In genomic region chr1:38217098-38217497, GRCm38 (mm10) we compare ENCODE assay signal across 25 mouse cellular contexts.
DNase-seq lines count a peak whose midpoint lies in the region; ATAC-seq and TF ChIP-seq lines count a peak whose summit lies in the region.
"Had no signal": no experiment of that assay in that cellular context is flagged by ENCODE, and none has a peak within 500 bp of the region (broad histone marks: within the 10 kb centered on the region; RNA-seq: fewer than 3 reads in every experiment).

No protein-coding gene starts in this region.

- H3K36me3 ChIP-seq in neural tube, embryonic 13.5 days = 0 out of 2 replicates have a peak, but pooled peaks cover 5% of the 10 kb centered on the region
- H3K36me3 ChIP-seq in neural tube, embryonic 15.5 days = no peaks in the 10 kb centered on the region
- H3K36me3 ChIP-seq in limb, embryonic 11.5 days (ENCODE audit: control insufficient read depth, insufficient read depth, low read length) = no peaks in the 10 kb centered on the region
- peaks cover 4% of the 10 kb centered on the region for H3K36me3 ChIP-seq in limb, embryonic 14.5 days (ENCODE audit: control insufficient read depth, insufficient read depth, low read length)
- no peaks in the 10 kb centered on the region for H3K36me3 ChIP-seq in liver, postnatal 0 days (replicated peaks; ENCODE audit: insufficient read depth, low read length)
- H3K36me3 ChIP-seq: embryonic facial prominence, embryonic 15.5 days; G1E; hindbrain, embryonic 15.5 days had no signal

- H3K9me3 ChIP-seq in neural tube, embryonic 13.5 days = no peaks in the 10 kb centered on the region
- H3K9me3 ChIP-seq in neural tube, embryonic 15.5 days (replicated peaks) = no peaks in the 10 kb centered on the region
- no peaks in the 10 kb centered on the region for H3K9me3 ChIP-seq in limb, embryonic 11.5 days (ENCODE audit: control insufficient read depth, low read length)
- no peaks in the 10 kb centered on the region for H3K9me3 ChIP-seq in limb, embryonic 14.5 days (ENCODE audit: control insufficient read depth, low read length)
- no peaks in the 10 kb centered on the region for H3K9me3 ChIP-seq in liver, postnatal 0 days (ENCODE audit: low read length)
- H3K9me3 ChIP-seq: embryonic facial prominence, embryonic 12.5 days; embryonic facial prominence, embryonic 15.5 days; G1E; hindbrain, embryonic 12.5 days; hindbrain, embryonic 15.5 days had no signal

- TF ChIP-seq POLR2A in limb, embryonic 14.5 days (IDR thresholded peaks at IDR 0.05; ENCODE audit: borderline replicate concordance, extremely low read depth, insufficient read depth, insufficient read length) = no peak
- TF ChIP-seq POLR2A in lung, adult 2 months (IDR thresholded peaks at IDR 0.05; ENCODE audit: borderline replicate concordance, extremely low read depth, low read depth, low read length) = no peak

- WGBS in neural tube, embryonic 13.5 days = 74% methylated on average over 5 of the region's 5 CpGs
- WGBS in neural tube, embryonic 15.5 days = 68% methylated on average over 5 of the region's 5 CpGs
- 15% methylated on average over 5 of the region's 5 CpGs for WGBS in limb, embryonic 11.5 days
- WGBS in limb, embryonic 14.5 days = 25% methylated on average over 5 of the region's 5 CpGs
- 89% methylated on average over 5 of the region's 5 CpGs for WGBS in lung, adult 2 months
- 88% methylated on average over 5 of the region's 5 CpGs for WGBS in liver, postnatal 0 days (ENCODE audit: insufficient replicate concordance)

- H3K4me3 ChIP-seq in neural tube, embryonic 13.5 days = no peak overlapping the region
- H3K4me3 ChIP-seq in neural tube, embryonic 15.5 days (replicated peaks) = no peak overlapping the region
- H3K4me3 ChIP-seq in limb, embryonic 11.5 days (ENCODE audit: low read depth, low read length) = no peak overlapping the region
- H3K4me3 ChIP-seq in limb, embryonic 14.5 days (replicated peaks; ENCODE audit: low read length) = no peak overlapping the region
- H3K4me3 ChIP-seq in lung, adult 2 months (replicated peaks; ENCODE audit: extremely low read depth, low read depth, low read length) = no peak overlapping the region
- H3K4me3 ChIP-seq in liver, postnatal 0 days (ENCODE audit: low read depth, low read length) = no peak overlapping the region
- H3K4me3 ChIP-seq: embryonic facial prominence, embryonic 12.5 days; embryonic facial prominence, embryonic 15.5 days; hindbrain, embryonic 12.5 days; hindbrain, embryonic 15.5 days had no signal

- H3K4me1 ChIP-seq in neural tube, embryonic 13.5 days (replicated peaks) = peaks cover 38% of the 10 kb centered on the region
- H3K4me1 ChIP-seq in neural tube, embryonic 15.5 days = peaks cover 17% of the 10 kb centered on the region
- peaks cover 30% of the 10 kb centered on the region for H3K4me1 ChIP-seq in limb, embryonic 11.5 days (ENCODE audit: control insufficient read depth, insufficient read depth, low read length)
- peaks cover 35% of the 10 kb centered on the region for H3K4me1 ChIP-seq in limb, embryonic 14.5 days (ENCODE audit: control insufficient read depth, insufficient read depth, low read length)
- 0 out of 2 replicates have a peak, but pooled peaks cover 4% of the 10 kb centered on the region for H3K4me1 ChIP-seq in lung, adult 2 months (ENCODE audit: control insufficient read depth, insufficient read depth, low read length)
- H3K4me1 ChIP-seq in liver, postnatal 0 days (ENCODE audit: insufficient read depth) = no peaks in the 10 kb centered on the region
- H3K4me1 ChIP-seq: hindbrain, embryonic 15.5 days had no signal

- peak overlapping the region; percentile 23; the same call in 1 of the 2 replicates for H3K27ac ChIP-seq in neural tube, embryonic 13.5 days (replicated peaks)
- H3K27ac ChIP-seq in neural tube, embryonic 15.5 days (replicated peaks) = no peak overlapping the region
- peak overlapping the region; percentile 59 for H3K27ac ChIP-seq in limb, embryonic 11.5 days (replicated peaks; ENCODE audit: low read depth, low read length)
- peak overlapping the region; percentile 48 for H3K27ac ChIP-seq in limb, embryonic 14.5 days (replicated peaks; ENCODE audit: low read depth, low read length)
- no peak overlapping the region for H3K27ac ChIP-seq in liver, postnatal 0 days (ENCODE audit: low read depth)
- H3K27ac ChIP-seq: embryonic facial prominence, embryonic 12.5 days; embryonic facial prominence, embryonic 15.5 days; hindbrain, embryonic 12.5 days; hindbrain, embryonic 15.5 days had no signal

- no peak overlapping the region for H3K9ac ChIP-seq in neural tube, embryonic 13.5 days
- H3K9ac ChIP-seq in neural tube, embryonic 15.5 days (replicated peaks) = no peak overlapping the region
- no peak overlapping the region for H3K9ac ChIP-seq in limb, embryonic 11.5 days (ENCODE audit: low read length)
- H3K9ac ChIP-seq in limb, embryonic 14.5 days (ENCODE audit: low read depth, low read length, severe bottlenecking) = no peak overlapping the region
- H3K9ac ChIP-seq in liver, postnatal 0 days (replicated peaks) = no peak overlapping the region
- H3K9ac ChIP-seq: embryonic facial prominence, embryonic 12.5 days; embryonic facial prominence, embryonic 15.5 days; forebrain, postnatal 0 days; hindbrain, embryonic 12.5 days; hindbrain, embryonic 15.5 days had no signal

- DNase-seq in limb, embryonic 11.5 days (ENCODE audit: low spot score) = peak; percentile 54
- no peak for DNase-seq in limb, embryonic 14.5 days (ENCODE audit: low spot score)
- DNase-seq in lung, adult 2 months = no peak
- DNase-seq in liver, postnatal 0 days = no peak
- DNase-seq: adrenal gland, postnatal 10 days; adrenal gland, postnatal 36 days; B cell, adult 2 months; cerebellum, adult 11 months; cerebellum, adult 2 months; cerebellum, adult 9-11 months; cerebellum, postnatal 25 days; forebrain, postnatal 0 days; gastrocnemius, postnatal 25 days had no signal

- TF ChIP-seq EP300 in liver, postnatal 0 days (IDR thresholded peaks at IDR 0.05; ENCODE audit: low read depth) = no peak

- no peak for ATAC-seq in neural tube, embryonic 13.5 days (ENCODE audit: low read depth)
- no peak for ATAC-seq in neural tube, embryonic 15.5 days (ENCODE audit: low FRiP score)
- ATAC-seq in limb, embryonic 11.5 days (ENCODE audit: insufficient number of reproducible peaks, low FRiP score, low TSS enrichment, low read depth) = no peak
- ATAC-seq in limb, embryonic 14.5 days (ENCODE audit: low FRiP score, low read depth) = no peak
- no peak for ATAC-seq in granulocyte monocyte progenitor cell, adult 5-6 weeks (replicated peaks; ENCODE audit: poor library complexity, severe bottlenecking)
- ATAC-seq in liver, postnatal 0 days = no peak
- ATAC-seq: forebrain, embryonic 14.5 days; forebrain, postnatal 0 days; Patski had no signal

- H3K4me2 ChIP-seq in neural tube, embryonic 13.5 days = no peak overlapping the region
- no peak overlapping the region for H3K4me2 ChIP-seq in neural tube, embryonic 15.5 days
- no peak overlapping the region for H3K4me2 ChIP-seq in limb, embryonic 11.5 days (ENCODE audit: low read depth, severe bottlenecking)
- no peak overlapping the region for H3K4me2 ChIP-seq in limb, embryonic 14.5 days (replicated peaks; ENCODE audit: low read depth, low read length, severe bottlenecking)
- H3K4me2 ChIP-seq in liver, postnatal 0 days (ENCODE audit: low read depth, low read length) = no peak overlapping the region
- H3K4me2 ChIP-seq: embryonic facial prominence, embryonic 12.5 days; embryonic facial prominence, embryonic 15.5 days; heart, embryonic 11.5 days; hindbrain, embryonic 12.5 days; hindbrain, embryonic 15.5 days had no signal

- no peak for TF ChIP-seq CTCF in lung, adult 2 months (IDR thresholded peaks at IDR 0.05; ENCODE audit: insufficient read depth, low read length)
- TF ChIP-seq CTCF in liver, postnatal 0 days (IDR thresholded peaks at IDR 0.05; ENCODE audit: low read depth) = no peak

- no peaks in the 10 kb centered on the region for H3K27me3 ChIP-seq in neural tube, embryonic 13.5 days
- H3K27me3 ChIP-seq in neural tube, embryonic 15.5 days (replicated peaks) = no peaks in the 10 kb centered on the region
- no peaks in the 10 kb centered on the region for H3K27me3 ChIP-seq in limb, embryonic 11.5 days (ENCODE audit: control insufficient read depth, insufficient read depth, low read length)
- no peaks in the 10 kb centered on the region for H3K27me3 ChIP-seq in limb, embryonic 14.5 days (ENCODE audit: control insufficient read depth, insufficient read depth, low read length)
- H3K27me3 ChIP-seq in liver, postnatal 0 days (ENCODE audit: insufficient read depth, low read length) = no peaks in the 10 kb centered on the region
- H3K27me3 ChIP-seq: CH12.LX; embryonic facial prominence, embryonic 12.5 days; embryonic facial prominence, embryonic 15.5 days; hindbrain, embryonic 12.5 days; hindbrain, embryonic 15.5 days had no signal

Comparison
In these comparisons a context has a peak if more than half of its experiments do, and no peak if none do; other contexts are left out.
1. H3K27ac ChIP-seq: peak in neural tube, embryonic 13.5 days (single experiment), limb, embryonic 11.5 days (single experiment) and limb, embryonic 14.5 days (single experiment); none in neural tube, embryonic 15.5 days (single experiment) and liver, postnatal 0 days (single experiment).